Comparison of ENCODE assay signal across 10 mouse cellular contexts in the genomic region with DNA sequence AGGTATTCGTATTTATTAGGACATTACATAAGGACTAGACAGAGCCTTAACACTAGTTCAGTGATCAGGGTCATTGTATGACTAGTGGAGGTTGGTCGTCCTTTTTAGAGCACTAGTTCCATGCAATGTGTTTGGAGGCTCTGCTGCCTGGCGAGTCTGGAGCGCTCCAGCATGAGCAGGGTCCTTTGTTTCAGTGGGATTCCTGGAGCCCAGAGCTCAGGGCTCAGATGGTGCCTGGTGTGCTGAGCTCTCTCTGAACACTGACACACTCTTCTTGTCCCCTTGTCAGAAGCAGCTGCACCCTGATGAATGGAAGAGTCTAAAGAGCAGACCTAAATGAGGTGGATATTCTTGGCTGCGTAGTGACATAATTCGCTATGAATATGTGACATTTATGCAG. TPM values are rescaled to one million over a fixed set of nuclear protein-coding genes. Genes with fewer than 3 reads are reported as not detected.
A peak's percentile ranks its signal among the peaks of the same experiment; 100 is the strongest.
DNase-seq lines count a peak whose midpoint lies in the region; ATAC-seq lines count a peak whose summit lies in the region.
"Had no signal": no experiment of that assay in that cellular context is flagged by ENCODE, and none has a peak within 500 bp of the region (broad histone marks: within the 10 kb centered on the region; RNA-seq: fewer than 3 reads in every experiment).

No protein-coding gene starts in this region.

- intact Hi-C loops in left cerebral cortex, postnatal 4 days (cut with DNase I), result no loop called here

- no peak overlapping the region for H3K4me2 ChIP-seq in embryonic facial prominence, embryonic 14.5 days (ENCODE audit: low read depth, low read length)
- H3K4me2 ChIP-seq in hindbrain, embryonic 14.5 days (replicated peaks), result no peak overlapping the region
- no peak overlapping the region for H3K4me2 ChIP-seq in intestine, embryonic 15.5 days (replicated peaks)

- no peaks in the 10 kb centered on the region for H3K27me3 ChIP-seq in embryonic facial prominence, embryonic 14.5 days (replicated peaks; ENCODE audit: control insufficient read depth, insufficient read depth, low read length)
- H3K27me3 ChIP-seq in hindbrain, embryonic 14.5 days (ENCODE audit: control insufficient read depth, insufficient read depth, low read length), result no peaks in the 10 kb centered on the region
- H3K27me3 ChIP-seq in intestine, embryonic 15.5 days (replicated peaks), result no peaks in the 10 kb centered on the region

- no peak overlapping the region for H3K27ac ChIP-seq in embryonic facial prominence, embryonic 14.5 days (replicated peaks; ENCODE audit: low read depth, low read length)
- 0 out of 2 replicates have a peak overlapping the region, but pooled peaks have one; percentile 1 for H3K27ac ChIP-seq in hindbrain, embryonic 14.5 days
- no peak overlapping the region for H3K27ac ChIP-seq in intestine, embryonic 15.5 days

- peaks cover 26% of the 10 kb centered on the region for H3K36me3 ChIP-seq in embryonic facial prominence, embryonic 14.5 days (ENCODE audit: control insufficient read depth, insufficient read depth, low read length)
- H3K36me3 ChIP-seq in hindbrain, embryonic 14.5 days (replicated peaks; ENCODE audit: control insufficient read depth, insufficient read depth), result peaks cover 10% of the 10 kb centered on the region; the same call in 1 of the 2 replicates
- 0 out of 2 replicates have a peak, but pooled peaks cover 2% of the 10 kb centered on the region for H3K36me3 ChIP-seq in intestine, embryonic 15.5 days

- H3K4me3 ChIP-seq in embryonic facial prominence, embryonic 14.5 days (ENCODE audit: low read depth, low read length), result no peak overlapping the region
- H3K4me3 ChIP-seq in hindbrain, embryonic 14.5 days (replicated peaks; ENCODE audit: low read length), result no peak overlapping the region
- H3K4me3 ChIP-seq in intestine, embryonic 15.5 days (replicated peaks), result no peak overlapping the region

- 80% methylated on average over 6 of the region's 6 CpGs for WGBS in embryonic facial prominence, embryonic 14.5 days
- 47% methylated on average over 6 of the region's 6 CpGs for WGBS in hindbrain, embryonic 14.5 days
- whole genome bisulfite sequencing in intestine, embryonic 15.5 days, result 84% methylated on average over 6 of the region's 6 CpGs

- ATAC-seq in embryonic facial prominence, embryonic 14.5 days (ENCODE audit: low read depth), result peak; percentile 45; the same call in 1 of the 2 replicates
- peak; percentile 59; the same call in 1 of the 2 replicates for ATAC-seq in hindbrain, embryonic 14.5 days (ENCODE audit: low FRiP score)
- ATAC-seq in intestine, embryonic 15.5 days, result no peak

- DNase-seq in left cerebral cortex, postnatal 4 days, result peak; percentile 12
- DNase-seq in left cerebral cortex, adult 18-20 months (ENCODE audit: low spot score in 2 of 2), result no peak
- DNase-seq in embryonic facial prominence, embryonic 14.5 days (ENCODE audit: low spot score), result no peak
- DNase-seq in hindbrain, embryonic 14.5 days (ENCODE audit: low spot score), result no peak
- peak; percentile 44 for DNase-seq in retina, embryonic 14.5 days (ENCODE audit: low spot score)
- no peak for DNase-seq in spleen, postnatal 10 days (ENCODE audit: low spot score in 2 of 2)
- DNase-seq: heart, postnatal 10 days; kidney, adult 9 months; thymus, postnatal 36 days had no signal

- no peaks in the 10 kb centered on the region for H3K4me1 ChIP-seq in embryonic facial prominence, embryonic 14.5 days (ENCODE audit: control insufficient read depth, insufficient read depth, low read length)
- no peaks in the 10 kb centered on the region for H3K4me1 ChIP-seq in hindbrain, embryonic 14.5 days (replicated peaks; ENCODE audit: control insufficient read depth, insufficient read depth, low read length)
- no peaks in the 10 kb centered on the region for H3K4me1 ChIP-seq in intestine, embryonic 15.5 days (replicated peaks)

- no peaks in the 10 kb centered on the region for H3K9me3 ChIP-seq in embryonic facial prominence, embryonic 14.5 days (ENCODE audit: control insufficient read depth, low read length)
- H3K9me3 ChIP-seq in hindbrain, embryonic 14.5 days (ENCODE audit: control insufficient read depth, low read length), result no peaks in the 10 kb centered on the region
- H3K9me3 ChIP-seq in intestine, embryonic 15.5 days, result no peaks in the 10 kb centered on the region

- H3K9ac ChIP-seq in embryonic facial prominence, embryonic 14.5 days (ENCODE audit: low read depth, low read length), result no peak overlapping the region
- H3K9ac ChIP-seq in hindbrain, embryonic 14.5 days, result no peak overlapping the region
- no peak overlapping the region for H3K9ac ChIP-seq in intestine, embryonic 15.5 days

RNA-seq across cellular contexts. Expression of a gene that starts 45.1 kb away (rescaled TPM):
- 10 to 100 TPM; 20.3 to 23.5 TPM for total RNA-seq in left cerebral cortex, postnatal 4 days (2021)
- 10 to 100 TPM; 35.1 to 35.6 TPM for total RNA-seq in left cerebral cortex, adult 18-20 months (2021)
- 24.4 and 25.3 TPM in 2 replicates for polyA plus RNA-seq in embryonic facial prominence, embryonic 14.5 days (2014; fragmentation: Nextera tagmentation; extraction: Ambion mirVana)
- polyA plus RNA-seq in hindbrain, embryonic 14.5 days (2014; fragmentation: Nextera tagmentation; extraction: Ambion mirVana), result 14.3 and 16.1 TPM in 2 replicates
- 18.7 and 19.5 TPM in 2 replicates for polyA plus RNA-seq in intestine, embryonic 15.5 days (2015; fragmentation: Nextera tagmentation; extraction: Ambion mirVana)

Comparison
In these comparisons a context has a peak if more than half of its experiments do, and no peak if none do; other contexts are left out.
1. DNase-seq: peak in left cerebral cortex, postnatal 4 days (single experiment) and retina, embryonic 14.5 days (single experiment); none in left cerebral cortex, adult 18-20 months (0 of 2), embryonic facial prominence, embryonic 14.5 days (single experiment), hindbrain, embryonic 14.5 days (single experiment) and spleen, postnatal 10 days (0 of 2).